Mouse (Mus musculus): Measurements from ENCODE around the gene Tjp3. TPM values are rescaled to one million over a fixed set of nuclear protein-coding genes. Genes with fewer than 3 reads are reported as not detected.

Tjp3 gene
- total RNA-seq, 2 experiments from 2014 or later = 1.8 to 3.1 TPM

GRCm38 (mm10) chr10:81273842-81274241 is 17.5 kb downstream of the Tjp3 start:
- no peak for DNase-seq (ENCODE audit: low spot score in 2 of 2)

- no peak for DNase-seq (ENCODE audit: low spot score in 2 of 2)
These were observed 19.0 kb downstream of the Tjp3 start for GRCm38 (mm10) chr10:81272356-81272755.

- no peak for DNase-seq (ENCODE audit: low spot score in 2 of 2)
These were observed 22.6 kb downstream of the Tjp3 start for GRCm38 (mm10) chr10:81268643-81269412.

DNA sequence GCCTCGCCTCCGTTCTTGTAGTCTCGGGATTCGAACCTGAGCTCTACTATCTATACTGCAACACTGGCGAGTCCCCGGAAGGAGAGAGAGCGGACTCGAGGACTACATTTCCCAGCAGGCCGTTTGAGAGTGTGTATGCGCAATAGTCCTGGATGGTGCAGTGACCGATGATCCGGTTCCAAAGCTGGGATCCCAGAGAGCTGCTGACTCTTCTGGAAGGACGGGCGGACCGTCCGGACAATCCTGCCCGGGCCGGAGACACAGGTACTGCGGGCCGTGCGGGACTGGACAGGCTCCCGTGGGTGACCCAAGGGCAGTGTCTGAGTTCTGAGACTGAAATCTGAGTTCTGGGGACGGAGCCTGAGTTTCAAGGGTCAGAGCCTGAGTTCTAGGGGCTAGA is 23.3 kb downstream of the Tjp3 start:
- peak; percentile 41 to 63 for DNase-seq (ENCODE audit: low spot score in 2 of 2)

GRCm38 (mm10) chr10:81266211-81267105 is 24.9 kb downstream of the Tjp3 start, which contains the start of the genes Mrpl54 and Apba3:
Gene Mrpl54, minus strand, starts transcription at chr10:81266934.
Gene Apba3, plus strand, starts transcription at chr10:81266960.
- DNase-seq (ENCODE audit: low spot score in 2 of 2) = peak; percentile 88 to 91

- no peak for DNase-seq (ENCODE audit: low spot score in 2 of 2)
These were observed 25.8 kb downstream of the Tjp3 start for GRCm38 (mm10) chr10:81265540-81265939.

DNA sequence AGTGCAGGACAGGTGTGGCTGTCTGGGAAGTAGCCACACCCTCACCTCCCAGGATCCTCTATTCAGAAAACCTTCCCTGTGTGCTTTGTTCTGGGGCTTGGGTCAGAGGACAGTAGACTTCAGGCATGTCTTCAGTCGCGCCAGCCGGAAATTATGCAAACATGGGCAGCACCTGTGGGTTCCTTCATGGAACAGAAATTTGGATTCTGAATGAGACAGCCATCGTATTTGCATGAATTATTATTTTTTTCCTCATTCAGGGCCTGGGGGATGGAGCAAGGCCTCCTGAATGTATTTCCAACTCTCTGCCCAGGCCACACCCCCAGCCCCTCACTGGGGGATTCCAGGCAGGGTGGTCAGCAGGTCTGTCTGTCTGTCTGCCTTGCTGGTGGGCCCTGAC is 30.4 kb downstream of the Tjp3 start:
- DNase-seq (ENCODE audit: low spot score in 2 of 2) = no peak

GRCm38 (mm10) chr10:81259225-81259884 is 32.0 kb downstream of the Tjp3 start:
- no peak for DNase-seq (ENCODE audit: low spot score in 2 of 2)

- DNase-seq (ENCODE audit: low spot score in 2 of 2) = no peak
These were observed 34.0 kb downstream of the Tjp3 start for GRCm38 (mm10) chr10:81257158-81258039.

DNA sequence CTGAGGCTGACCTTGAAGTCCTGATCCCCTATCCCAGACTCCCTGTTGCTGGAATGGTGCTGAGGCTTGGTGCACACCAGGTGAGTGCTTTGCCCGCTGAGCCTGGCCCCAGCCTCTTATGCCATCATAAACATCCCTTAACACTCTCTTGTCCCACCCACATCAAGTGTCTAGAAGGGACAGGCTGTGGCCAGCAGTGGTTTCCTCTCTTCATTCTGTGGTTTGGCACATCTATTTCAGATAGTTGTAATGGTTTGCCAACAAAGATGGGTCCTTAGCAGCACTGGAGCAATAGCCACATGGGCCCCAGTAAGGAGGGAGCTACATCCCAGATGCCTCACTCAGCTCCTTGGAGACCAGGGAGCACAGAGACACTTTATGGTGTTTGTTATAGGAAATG is 36.5 kb downstream of the Tjp3 start:
- no peak for DNase-seq (ENCODE audit: low spot score in 2 of 2)

- DNase-seq (ENCODE audit: low spot score in 2 of 2) = no peak
These were observed 38.7 kb downstream of the Tjp3 start, which contains the start of gene Matk for GRCm38 (mm10) chr10:81252424-81253419. Gene Matk, plus strand, starts transcription at chr10:81252935.

- DNase-seq (ENCODE audit: low spot score in 2 of 2) = no peak
These were observed 41.9 kb downstream of the Tjp3 start for GRCm38 (mm10) chr10:81249442-81249841.

GRCm38 (mm10) chr10:81247804-81248203 is 43.6 kb downstream of the Tjp3 start:
- DNase-seq (ENCODE audit: low spot score in 2 of 2) = no peak

GRCm38 (mm10) chr10:81245166-81245565 is 46.2 kb downstream of the Tjp3 start:
- DNase-seq (ENCODE audit: low spot score in 2 of 2) = no peak

GRCm38 (mm10) chr10:81244595-81244994 is 46.8 kb downstream of the Tjp3 start:
- DNase-seq (ENCODE audit: low spot score in 2 of 2) = peak; percentile 71 to 72

- DNase-seq (ENCODE audit: low spot score in 2 of 2) = no peak
These were observed 47.2 kb downstream of the Tjp3 start for GRCm38 (mm10) chr10:81244146-81244545.

DNA sequence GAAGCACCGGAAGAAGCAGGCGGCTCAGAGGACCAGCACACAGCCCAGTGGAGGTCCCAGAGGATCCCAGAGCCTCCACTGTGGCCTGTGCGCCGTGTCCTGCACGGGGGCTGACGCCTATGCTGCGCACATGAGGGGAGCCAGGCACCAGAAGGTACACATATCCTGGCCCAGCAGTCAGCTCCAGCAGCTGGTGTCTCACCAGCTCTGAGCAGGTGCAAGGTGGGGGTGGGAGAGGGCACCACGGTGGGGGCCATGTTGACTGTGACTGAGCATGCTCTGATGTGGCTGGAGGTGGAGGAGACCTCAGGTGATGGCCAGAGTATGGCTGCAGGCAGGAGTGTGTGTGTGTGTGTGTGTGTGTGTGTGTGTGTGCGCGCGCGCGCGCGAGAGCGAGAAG is 49.4 kb downstream of the Tjp3 start:
- no peak for DNase-seq (ENCODE audit: low spot score in 2 of 2)

- peak in 1 of 2 experiments; percentile 43 for DNase-seq (ENCODE audit: low spot score in 2 of 2)
These were observed 50.5 kb downstream of the Tjp3 start for GRCm38 (mm10) chr10:81240876-81241275.

- no peak for DNase-seq (ENCODE audit: low spot score in 2 of 2)
These were observed 52.8 kb downstream of the Tjp3 start for GRCm38 (mm10) chr10:81238618-81239017.
